Mouse (Mus musculus) neural tube, embryonic 11.5 days (tissue): Measurements from ENCODE around the gene Crygs. TPM values are rescaled to one million over a fixed set of nuclear protein-coding genes. Genes with fewer than 3 reads are reported as not detected.
A peak's percentile ranks its signal among the peaks of the same experiment; 100 is the strongest.

Source experiments
- ATAC-seq: fragments of 200-750 bp; cut with Nextera tagmentation; 2 replicates; pipeline ENCODE4 v1.8.0; 2017; ENCODE audit warnings: moderate number of reproducible peaks, mild to moderate bottlenecking, moderate TSS enrichment, moderate library complexity; ENCODE audit not compliant: insufficient read depth, low FRiP score, low TSS enrichment
- DNase-seq: peaks from one replicate; pipeline ENCODE4 v3.0.0-alpha.2; 2015; ENCODE audit warnings: low spot score
- H3K27ac ChIP-seq: fragments of 300-500 bp; sonication (generic); 2 replicates; pipeline ENCODE4 v1.5.1; 2014; ENCODE audit warnings: low read depth, mild to moderate bottlenecking, low read length
- H3K27me3 ChIP-seq: fragments of 300-500 bp; sonication (generic); 2 replicates; pipeline ENCODE4 v1.6.1; 2014; ENCODE audit warnings: mild to moderate bottlenecking, low read length, mixed read lengths; ENCODE audit not compliant: control insufficient read depth, insufficient read depth
- H3K36me3 ChIP-seq: fragments of 300-500 bp; sonication (generic); 2 replicates; pipeline ENCODE4 v1.6.1; 2014; ENCODE audit warnings: mild to moderate bottlenecking, low read length, moderate library complexity, mixed read lengths; ENCODE audit not compliant: control insufficient read depth, insufficient read depth
- H3K4me1 ChIP-seq: fragments of 300-500 bp; sonication (generic); 2 replicates; pipeline ENCODE4 v1.6.1; 2014; ENCODE audit warnings: low read length, mixed read lengths; ENCODE audit not compliant: control insufficient read depth, insufficient read depth
- H3K4me2 ChIP-seq: fragments of 300-500 bp; sonication (generic); 2 replicates; pipeline ENCODE4 v1.6.1; 2014; ENCODE audit warnings: low read depth, mild to moderate bottlenecking, moderate library complexity
- H3K4me3 ChIP-seq: fragments of 300-500 bp; sonication (generic); 2 replicates; pipeline ENCODE4 v1.5.1; 2014; ENCODE audit warnings: low read depth, low read length
- H3K9ac ChIP-seq: fragments of 300-500 bp; sonication (generic); 2 replicates; pipeline ENCODE4 v1.6.1; 2014; ENCODE audit warnings: mild to moderate bottlenecking, low read length
- H3K9me3 ChIP-seq: fragments of 300-500 bp; sonication (generic); 2 replicates; pipeline ENCODE4 v1.6.1; 2016; ENCODE audit warnings: low read length; ENCODE audit not compliant: control insufficient read depth
- WGBS: fragments of 180-500 bp; shearing (Covaris S2); extraction: QIAGEN DNeasy Blood & Tissue Kit; methylation state at CpG from one replicate; pipeline ENCODE4 v1.1.7; 2014; 5-methylcytosine and 5-hydroxymethylcytosine counted together
- polyA plus RNA-seq: library from polyadenylated mRNA; unstranded; fragments of >200 nt; fragmentation: Nextera tagmentation; extraction: Ambion mirVana; gene quantifications from 2 replicates; pipeline ENCODE4 v1.2.1, GENCODE M21; 2014

Gene Crygs
- not detected in 2 replicates for polyA plus RNA-seq

- Histone ChIP-seq H3K27ac (no peak within 1 kb of the TSS), H3K36me3 (peaks cover 4% of the 10 kb centered on the region; the same call in 1 of the 2 replicates), H3K27me3 (0 out of 2 replicates have a peak, but pooled peaks cover 2% of the 10 kb centered on the region), H3K4me3 (no peak within 1 kb of the TSS), H3K9me3 (no peaks in the 10 kb centered on the region), H3K4me1 (no peaks in the 10 kb centered on the region), H3K4me2 (no peak within 1 kb of the TSS), H3K9ac (no peak within 1 kb of the TSS)
- DNase-seq (no peak), ATAC-seq (no peak)
- WGBS: 85% methylated on average over 2 of the region's 2 CpGs
Measured at GRCm38 (mm10) chr16:22811477-22811876, at the start of gene Crygs. TSS of gene Crygs (minus strand) at chr16:22811577.

DNA sequence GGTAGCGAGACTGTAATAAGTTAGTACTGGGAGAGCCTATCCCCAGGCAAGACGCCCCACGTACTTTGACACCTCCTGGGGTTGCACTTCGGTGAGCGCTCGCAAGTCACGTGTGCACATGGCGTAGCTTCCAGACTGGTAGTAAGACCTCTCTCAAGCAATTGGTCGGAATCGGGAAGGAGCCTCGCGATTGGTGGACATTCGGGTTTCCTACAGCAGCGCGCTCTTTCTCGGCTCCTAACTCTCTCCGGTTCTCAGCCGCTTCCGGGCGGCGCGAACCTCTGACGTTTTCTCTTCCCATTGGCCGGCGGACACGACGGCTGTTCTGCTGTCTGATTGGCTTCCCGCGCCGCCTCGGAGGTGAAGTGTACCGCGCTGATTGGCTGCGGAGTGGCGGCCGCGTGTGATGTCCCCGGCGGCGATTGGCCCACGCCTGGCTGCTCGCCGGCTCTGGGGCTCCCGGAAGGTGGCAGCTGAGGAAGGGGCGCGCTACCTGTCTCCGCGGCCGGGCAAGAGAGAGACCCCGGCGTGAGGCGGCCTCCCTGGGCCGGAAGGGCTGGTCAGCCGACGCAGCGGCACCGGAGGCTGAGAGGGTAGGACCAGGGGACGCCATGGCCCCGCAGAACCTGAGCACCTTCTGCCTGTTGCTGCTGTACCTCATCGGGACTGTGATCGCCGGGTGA lies 46.2 kb upstream of the Crygs start, which contains the start of the genes Tbccd1 and Dnajb11:
Gene Tbccd1 (minus strand): TSS at position 239 of the 683 bp plus-strand sequence.
Gene Dnajb11 (plus strand): TSS at position 415 of the 683 bp plus-strand sequence.
- Histone ChIP-seq H3K36me3 (no peaks in the 10 kb centered on the region), H3K4me3 (peak within 1 kb of the TSS; percentile 95), H3K4me2 (peak within 1 kb of the TSS; percentile 83), H3K9me3 (no peaks in the 10 kb centered on the region), H3K27ac (peak within 1 kb of the TSS; percentile 53), H3K9ac (peak within 1 kb of the TSS; percentile 89), H3K27me3 (no peaks in the 10 kb centered on the region), H3K4me1 (peaks cover 12% of the 10 kb centered on the region)
- peak; percentile 99 for DNase-seq
- under 1% methylated on average over 62 of the region's 62 CpGs for WGBS
- ATAC-seq: peak; percentile 100

DNA sequence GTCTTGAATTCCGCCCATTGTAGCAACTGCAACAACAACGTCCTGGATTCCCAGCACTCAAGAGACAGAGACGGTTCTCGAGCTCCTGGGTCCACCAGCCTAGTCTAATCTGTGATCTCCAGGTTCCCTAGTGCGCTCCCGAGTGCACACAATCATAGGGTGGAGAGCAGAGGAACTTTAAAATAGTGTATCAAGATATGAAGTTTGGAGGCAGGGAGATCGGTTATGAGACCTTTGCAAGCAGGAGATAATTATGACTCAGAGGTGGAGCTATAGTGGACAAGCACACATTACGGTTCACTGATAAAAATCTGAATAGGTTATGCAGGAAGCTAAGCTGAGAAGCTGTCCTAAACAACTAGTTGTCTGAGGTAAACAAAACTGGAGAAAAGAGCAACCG lies 45.4 kb upstream of the Crygs start:
- Histone ChIP-seq H3K4me2 (peak overlapping the region; percentile 64), H3K9me3 (no peaks in the 10 kb centered on the region), H3K27me3 (no peaks in the 10 kb centered on the region), H3K36me3 (no peaks in the 10 kb centered on the region), H3K4me1 (peaks cover 12% of the 10 kb centered on the region), H3K9ac (peak overlapping the region; percentile 51; the same call in 1 of the 2 replicates), H3K4me3 (peak overlapping the region; percentile 95), H3K27ac (no peak overlapping the region)
- DNase-seq (no peak), ATAC-seq (no peak)
- WGBS: 17% methylated on average over 9 of the region's 9 CpGs

DNA sequence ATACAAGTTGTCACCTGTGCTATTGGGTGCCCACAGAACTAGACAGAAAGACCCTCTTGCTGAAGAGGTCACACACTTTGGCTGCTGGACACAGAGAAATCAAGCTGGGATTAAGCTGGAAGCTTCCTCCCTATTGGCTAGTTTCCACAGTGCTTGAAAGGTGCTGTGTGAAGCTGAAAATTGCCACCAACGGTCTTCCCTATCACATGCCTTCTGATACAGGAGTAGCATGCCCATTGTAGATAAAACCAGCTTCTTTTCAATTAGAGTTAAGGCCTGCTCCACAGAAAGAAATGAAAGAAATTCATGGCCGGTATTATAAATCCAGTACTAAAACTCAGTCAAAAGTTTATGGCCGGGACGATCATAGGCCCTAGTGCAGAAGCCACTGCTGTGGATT lies 41.3 kb upstream of the Crygs start:
- Histone ChIP-seq H3K4me1 (0 out of 2 replicates have a peak, but pooled peaks cover 5% of the 10 kb centered on the region), H3K9ac (no peak overlapping the region), H3K9me3 (no peaks in the 10 kb centered on the region), H3K27me3 (no peaks in the 10 kb centered on the region), H3K4me3 (no peak overlapping the region), H3K36me3 (no peaks in the 10 kb centered on the region), H3K4me2 (no peak overlapping the region), H3K27ac (no peak overlapping the region)
- DNase-seq: no peak
- WGBS: 92% methylated on average over 4 of the region's 4 CpGs
- ATAC-seq: no peak

DNA sequence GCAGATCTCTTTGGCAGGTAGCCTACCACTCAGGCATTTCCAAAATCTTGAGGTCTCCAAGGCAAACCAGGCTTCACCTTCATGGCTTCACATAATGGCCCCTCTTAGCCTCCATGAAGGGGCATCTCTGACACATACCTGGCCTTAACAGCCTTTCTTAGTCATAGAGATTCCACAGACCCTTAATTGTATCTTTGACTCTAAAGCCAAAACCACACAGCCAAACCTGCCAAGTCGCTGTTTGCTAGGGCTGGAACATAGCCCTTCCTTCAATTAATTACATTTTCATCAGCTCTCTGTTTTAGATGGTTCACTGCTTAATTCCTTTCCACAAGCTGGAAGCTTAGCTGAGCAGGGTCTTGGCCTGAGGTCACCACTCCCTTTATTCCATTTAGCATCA lies 37.0 kb upstream of the Crygs start:
- H3K36me3 ChIP-seq: no peaks in the 10 kb centered on the region
- H3K9me3 ChIP-seq: no peaks in the 10 kb centered on the region
- H3K4me1 ChIP-seq: no peaks in the 10 kb centered on the region
- H3K27me3 ChIP-seq: no peaks in the 10 kb centered on the region
- H3K9ac ChIP-seq: no peak overlapping the region
- no peak for ATAC-seq
- no peak overlapping the region for H3K27ac ChIP-seq
- 92% methylated on average over 1 of the region's 1 CpGs for WGBS
- no peak for DNase-seq
- no peak overlapping the region for H3K4me2 ChIP-seq
- no peak overlapping the region for H3K4me3 ChIP-seq

- no peak for ATAC-seq
- Histone ChIP-seq H3K9me3 (no peaks in the 10 kb centered on the region), H3K4me1 (no peaks in the 10 kb centered on the region), H3K27ac (no peak overlapping the region), H3K27me3 (no peaks in the 10 kb centered on the region), H3K4me2 (no peak overlapping the region), H3K9ac (no peak overlapping the region), H3K4me3 (no peak overlapping the region), H3K36me3 (no peaks in the 10 kb centered on the region)
- DNase-seq: no peak
- 93% methylated on average over 1 of the region's 1 CpGs for WGBS
Measured at GRCm38 (mm10) chr16:22847686-22848085, 36.3 kb upstream of the Crygs start.

- Histone ChIP-seq H3K4me3 (no peak overlapping the region), H3K36me3 (no peaks in the 10 kb centered on the region), H3K4me2 (no peak overlapping the region), H3K9me3 (no peaks in the 10 kb centered on the region), H3K27ac (no peak overlapping the region), H3K27me3 (no peaks in the 10 kb centered on the region), H3K9ac (no peak overlapping the region), H3K4me1 (no peaks in the 10 kb centered on the region)
- WGBS: 91% methylated on average over 4 of the region's 4 CpGs
- DNase-seq (no peak), ATAC-seq (no peak)
Measured at GRCm38 (mm10) chr16:22845481-22845880, 34.1 kb upstream of the Crygs start.

GRCm38 (mm10) chr16:22844834-22845233 lies 33.5 kb upstream of the Crygs start:
- Histone ChIP-seq H3K9me3 (no peaks in the 10 kb centered on the region), H3K4me2 (peak overlapping the region; percentile 84), H3K27me3 (no peaks in the 10 kb centered on the region), H3K27ac (no peak overlapping the region), H3K36me3 (no peaks in the 10 kb centered on the region), H3K4me1 (no peaks in the 10 kb centered on the region), H3K4me3 (peak overlapping the region; percentile 46; the same call in 1 of the 2 replicates), H3K9ac (peak overlapping the region; percentile 72)
- WGBS: 54% methylated on average over 5 of the region's 5 CpGs
- ATAC-seq (no peak), DNase-seq (no peak)
